Mouse (Mus musculus): ENCODE results near the gene Sik2. TPM values are rescaled to one million over a fixed set of nuclear protein-coding genes. Genes with fewer than 3 reads are reported as not detected.

Gene Sik2
- polyA plus RNA-seq, 1 experiment from 2014 or later, result 12.6 TPM

GRCm38 (mm10) chr9:50941804-50942401, 67.0 kb downstream of the Sik2 start:
- Histone ChIP-seq H3K36me3 (ENCODE audit: control insufficient read depth, insufficient read depth, low read length) (no peaks in the 10 kb centered on the region), H3K4me1 (ENCODE audit: control insufficient read depth, insufficient read depth, low read length) (no peaks in the 10 kb centered on the region), H3K27me3 (replicated peaks; ENCODE audit: control insufficient read depth, insufficient read depth, low read length) (no peaks in the 10 kb centered on the region), H3K4me2 (ENCODE audit: low read length) (no peak overlapping the region), H3K27ac (ENCODE audit: low read depth, low read length) (no peak overlapping the region), H3K9ac (ENCODE audit: low read length) (no peak overlapping the region), H3K9me3 (replicated peaks; ENCODE audit: control insufficient read depth, low read length) (no peaks in the 10 kb centered on the region), H3K4me3 (ENCODE audit: low read depth, low read length) (no peak overlapping the region)
- 95% methylated on average over 3 of the region's 3 CpGs for WGBS
- no peak for DNase-seq (ENCODE audit: low spot score)
- ATAC-seq, result no peak

DNA sequence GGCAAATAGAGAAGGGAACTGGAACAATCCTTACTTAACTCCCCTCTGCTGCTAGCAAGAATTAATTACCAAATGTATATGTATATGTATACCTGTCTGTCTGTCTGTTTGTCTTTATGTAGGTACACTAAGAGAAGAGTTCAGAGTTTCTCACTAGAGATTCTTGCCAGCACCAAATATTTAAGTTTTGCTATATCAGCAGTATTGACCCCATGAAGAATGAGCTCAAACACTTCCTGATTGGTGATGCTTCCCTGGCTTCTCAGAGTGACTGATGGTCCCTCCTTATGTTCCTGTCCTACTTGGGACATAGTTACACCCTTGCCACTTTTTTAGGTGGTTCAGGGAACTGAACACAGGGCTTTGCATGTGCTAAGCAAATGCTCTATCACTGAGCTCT, 78.9 kb downstream of the Sik2 start:
- H3K36me3 ChIP-seq (ENCODE audit: control insufficient read depth, insufficient read depth, low read length), result no peaks in the 10 kb centered on the region
- H3K9ac ChIP-seq (ENCODE audit: low read length), result no peak overlapping the region
- no peaks in the 10 kb centered on the region for H3K4me1 ChIP-seq (ENCODE audit: control insufficient read depth, insufficient read depth, low read length)
- H3K4me3 ChIP-seq (ENCODE audit: low read depth, low read length), result no peak overlapping the region
- no peaks in the 10 kb centered on the region for H3K9me3 ChIP-seq (replicated peaks; ENCODE audit: control insufficient read depth, low read length)
- ATAC-seq (no peak), DNase-seq (ENCODE audit: low spot score) (no peak)
- no peak overlapping the region for H3K4me2 ChIP-seq (ENCODE audit: low read length)
- no peak overlapping the region for H3K27ac ChIP-seq (ENCODE audit: low read depth, low read length)
- no peaks in the 10 kb centered on the region for H3K27me3 ChIP-seq (replicated peaks; ENCODE audit: control insufficient read depth, insufficient read depth, low read length)

GRCm38 (mm10) chr9:50925801-50926200, 83.1 kb downstream of the Sik2 start:
- ATAC-seq (no peak), DNase-seq (ENCODE audit: low spot score) (no peak)
- H3K9me3 ChIP-seq (replicated peaks; ENCODE audit: control insufficient read depth, low read length), result no peaks in the 10 kb centered on the region
- H3K4me2 ChIP-seq (ENCODE audit: low read length), result no peak overlapping the region
- WGBS, result 96% methylated on average over 4 of the region's 4 CpGs
- H3K27me3 ChIP-seq (replicated peaks; ENCODE audit: control insufficient read depth, insufficient read depth, low read length), result no peaks in the 10 kb centered on the region
- no peaks in the 10 kb centered on the region for H3K4me1 ChIP-seq (ENCODE audit: control insufficient read depth, insufficient read depth, low read length)
- no peaks in the 10 kb centered on the region for H3K36me3 ChIP-seq (ENCODE audit: control insufficient read depth, insufficient read depth, low read length)
- H3K4me3 ChIP-seq (ENCODE audit: low read depth, low read length), result no peak overlapping the region
- no peak overlapping the region for H3K27ac ChIP-seq (ENCODE audit: low read depth, low read length)
- H3K9ac ChIP-seq (ENCODE audit: low read length), result no peak overlapping the region

DNA sequence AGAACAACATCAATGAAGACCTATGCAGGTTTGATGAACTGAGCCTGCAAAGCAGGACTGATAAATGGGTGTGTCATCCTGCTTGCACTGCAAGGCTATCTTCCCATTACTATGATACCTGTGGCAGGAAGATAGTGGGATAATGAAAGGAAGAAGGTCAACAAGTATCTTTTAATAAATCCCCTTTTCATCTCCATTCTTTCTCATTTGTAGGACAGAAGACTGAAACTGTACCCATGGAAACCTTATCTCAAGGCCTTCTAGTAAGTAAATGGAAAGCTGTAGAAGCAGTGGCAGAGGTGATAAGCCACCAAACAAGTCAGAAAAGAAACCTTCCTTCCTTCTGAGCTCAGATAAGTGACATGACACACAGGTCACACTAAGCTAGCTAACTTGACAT, 84.4 kb downstream of the Sik2 start:
- H3K9ac ChIP-seq (ENCODE audit: low read length), result no peak overlapping the region
- H3K4me2 ChIP-seq (ENCODE audit: low read length), result no peak overlapping the region
- H3K4me1 ChIP-seq (ENCODE audit: control insufficient read depth, insufficient read depth, low read length), result no peaks in the 10 kb centered on the region
- H3K27me3 ChIP-seq (replicated peaks; ENCODE audit: control insufficient read depth, insufficient read depth, low read length), result no peaks in the 10 kb centered on the region
- no peaks in the 10 kb centered on the region for H3K9me3 ChIP-seq (replicated peaks; ENCODE audit: control insufficient read depth, low read length)
- no peak overlapping the region for H3K4me3 ChIP-seq (ENCODE audit: low read depth, low read length)
- H3K27ac ChIP-seq (ENCODE audit: low read depth, low read length), result no peak overlapping the region
- no peaks in the 10 kb centered on the region for H3K36me3 ChIP-seq (ENCODE audit: control insufficient read depth, insufficient read depth, low read length)
- DNase-seq (ENCODE audit: low spot score), result no peak
- no peak for ATAC-seq

- WGBS, result 85% methylated on average over 5 of the region's 5 CpGs
These were observed 86.3 kb downstream of the Sik2 start for GRCm38 (mm10) chr9:50922363-50923153.

GRCm38 (mm10) chr9:50920933-50921895, 87.7 kb downstream of the Sik2 start:
- Histone ChIP-seq H3K36me3 (ENCODE audit: control insufficient read depth, insufficient read depth, low read length) (no peaks in the 10 kb centered on the region), H3K27me3 (replicated peaks; ENCODE audit: control insufficient read depth, insufficient read depth, low read length) (no peaks in the 10 kb centered on the region), H3K27ac (ENCODE audit: low read depth, low read length) (no peak overlapping the region), H3K4me2 (ENCODE audit: low read length) (no peak overlapping the region), H3K9ac (ENCODE audit: low read length) (no peak overlapping the region), H3K4me1 (ENCODE audit: control insufficient read depth, insufficient read depth, low read length) (no peaks in the 10 kb centered on the region), H3K9me3 (replicated peaks; ENCODE audit: control insufficient read depth, low read length) (no peaks in the 10 kb centered on the region), H3K4me3 (ENCODE audit: low read depth, low read length) (no peak overlapping the region)
- DNase-seq (ENCODE audit: low spot score), result no peak
- 90% methylated on average over 3 of the region's 3 CpGs for WGBS
- ATAC-seq, result no peak

More at GRCm38 (mm10) chr9:50922363-50923153, 86.3 kb downstream of the Sik2 start:
- no peak for ATAC-seq
- H3K9me3 ChIP-seq (replicated peaks; ENCODE audit: control insufficient read depth, low read length), result no peaks in the 10 kb centered on the region
- no peak overlapping the region for H3K4me3 ChIP-seq (ENCODE audit: low read depth, low read length)
- no peak overlapping the region for H3K4me2 ChIP-seq (ENCODE audit: low read length)
- H3K36me3 ChIP-seq (ENCODE audit: control insufficient read depth, insufficient read depth, low read length), result no peaks in the 10 kb centered on the region
- H3K27ac ChIP-seq (ENCODE audit: low read depth, low read length), result no peak overlapping the region
- H3K27me3 ChIP-seq (replicated peaks; ENCODE audit: control insufficient read depth, insufficient read depth, low read length), result no peaks in the 10 kb centered on the region
- no peak for DNase-seq (ENCODE audit: low spot score)
- H3K9ac ChIP-seq (ENCODE audit: low read length), result no peak overlapping the region
- no peaks in the 10 kb centered on the region for H3K4me1 ChIP-seq (ENCODE audit: control insufficient read depth, insufficient read depth, low read length)

GRCm38 (mm10) chr9:50919554-50919953, 89.3 kb downstream of the Sik2 start:
- H3K4me1 ChIP-seq (ENCODE audit: control insufficient read depth, insufficient read depth, low read length), result no peaks in the 10 kb centered on the region
- no peaks in the 10 kb centered on the region for H3K9me3 ChIP-seq (replicated peaks; ENCODE audit: control insufficient read depth, low read length)
- no peak overlapping the region for H3K9ac ChIP-seq (ENCODE audit: low read length)
- H3K27ac ChIP-seq (ENCODE audit: low read depth, low read length), result no peak overlapping the region
- DNase-seq (ENCODE audit: low spot score) (no peak), ATAC-seq (no peak)
- H3K4me3 ChIP-seq (ENCODE audit: low read depth, low read length), result no peak overlapping the region
- H3K27me3 ChIP-seq (replicated peaks; ENCODE audit: control insufficient read depth, insufficient read depth, low read length), result no peaks in the 10 kb centered on the region
- H3K4me2 ChIP-seq (ENCODE audit: low read length), result no peak overlapping the region
- 96% methylated on average over 2 of the region's 2 CpGs for WGBS
- H3K36me3 ChIP-seq (ENCODE audit: control insufficient read depth, insufficient read depth, low read length), result no peaks in the 10 kb centered on the region

DNA sequence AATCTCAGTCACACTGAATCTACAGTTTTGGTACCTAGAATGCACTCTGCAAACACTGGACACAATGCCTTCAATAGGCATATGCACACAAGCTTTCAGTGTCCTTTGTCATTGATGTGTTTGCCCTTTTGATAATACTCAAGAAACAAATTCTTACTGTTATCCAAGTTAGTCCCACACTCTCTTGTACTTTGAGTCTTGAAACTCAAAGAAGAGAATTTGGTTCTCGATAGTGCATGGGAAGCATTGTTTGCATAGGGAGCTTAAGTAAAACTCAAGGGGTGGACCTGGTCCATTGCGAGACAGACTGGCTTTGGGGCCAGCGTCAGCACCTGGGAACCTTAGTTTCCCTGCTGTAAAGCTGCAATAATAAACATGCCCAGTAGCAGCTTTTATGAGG, 90.7 kb downstream of the Sik2 start:
- ATAC-seq (no peak), DNase-seq (ENCODE audit: low spot score) (no peak)
- Histone ChIP-seq H3K27me3 (replicated peaks; ENCODE audit: control insufficient read depth, insufficient read depth, low read length) (no peaks in the 10 kb centered on the region), H3K4me1 (ENCODE audit: control insufficient read depth, insufficient read depth, low read length) (0 out of 2 replicates have a peak, but pooled peaks cover 2% of the 10 kb centered on the region), H3K36me3 (ENCODE audit: control insufficient read depth, insufficient read depth, low read length) (no peaks in the 10 kb centered on the region), H3K9ac (ENCODE audit: low read length) (no peak overlapping the region), H3K4me3 (ENCODE audit: low read depth, low read length) (no peak overlapping the region), H3K4me2 (ENCODE audit: low read length) (no peak overlapping the region), H3K27ac (ENCODE audit: low read depth, low read length) (no peak overlapping the region), H3K9me3 (replicated peaks; ENCODE audit: control insufficient read depth, low read length) (no peaks in the 10 kb centered on the region)
- 86% methylated on average over 3 of the region's 3 CpGs for WGBS

Measured in forebrain, embryonic 14.5 days (tissue).